Mouse (Mus musculus) lung, postnatal 14 days (tissue): Measurements from ENCODE around the gene Cdk19.
"Not testable (repeated sequence)": the region's sequence is repeated elsewhere in the genome, so short reads cannot be mapped to it uniquely, and the experiment has no call there.

ENCODE experiments used
- DNase-seq: peaks from one replicate; pipeline ENCODE4 v3.0.0; 2021

Cdk19 gene

GRCm38 (mm10) chr10:40398842-40399241, 59.5 kb downstream of the Cdk19 start:
- DNase-seq, result no peak

DNA sequence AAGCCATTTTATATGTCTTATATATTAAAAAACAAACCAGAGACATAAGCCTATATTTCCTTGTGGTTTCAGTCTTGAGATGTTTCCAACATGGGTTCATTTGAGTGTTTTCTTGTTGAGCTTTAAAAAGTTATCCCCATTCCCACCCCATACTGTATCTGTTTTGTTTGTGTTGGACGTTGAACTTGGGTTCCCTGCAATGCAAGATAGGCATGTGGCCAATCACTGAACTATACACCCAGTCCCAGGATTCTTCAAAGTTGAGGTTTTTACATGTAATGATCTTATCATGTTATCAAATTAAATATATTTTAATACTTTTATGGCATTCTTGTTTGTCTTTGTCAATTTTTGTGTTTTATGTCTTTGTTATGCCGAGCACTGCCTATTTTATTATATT, 60.0 kb downstream of the Cdk19 start:
- no peak for DNase-seq

GRCm38 (mm10) chr10:40400293-40400692, 60.9 kb downstream of the Cdk19 start:
- DNase-seq, result no peak

GRCm38 (mm10) chr10:40406655-40407054, 67.3 kb downstream of the Cdk19 start:
- no peak for DNase-seq

DNA sequence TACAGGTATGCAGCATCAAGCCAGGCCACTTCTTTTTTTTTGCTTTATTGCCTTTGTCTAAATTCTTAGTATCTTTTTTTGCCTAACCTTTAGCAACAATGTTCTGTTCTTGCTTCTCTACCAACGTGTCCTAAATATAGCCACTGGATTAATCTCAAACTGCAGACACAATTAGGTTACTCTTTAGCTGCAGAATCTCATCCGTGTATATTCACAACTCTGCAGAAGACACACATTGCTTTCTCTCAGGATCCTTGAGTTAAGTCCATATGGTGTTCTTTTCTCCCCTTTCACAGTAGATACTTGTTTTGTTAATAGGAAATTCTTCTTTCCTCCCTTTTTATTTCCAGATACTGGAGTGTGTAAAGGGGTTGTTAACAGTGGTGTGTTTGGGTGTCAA, 70.0 kb downstream of the Cdk19 start:
- no peak for DNase-seq

DNA sequence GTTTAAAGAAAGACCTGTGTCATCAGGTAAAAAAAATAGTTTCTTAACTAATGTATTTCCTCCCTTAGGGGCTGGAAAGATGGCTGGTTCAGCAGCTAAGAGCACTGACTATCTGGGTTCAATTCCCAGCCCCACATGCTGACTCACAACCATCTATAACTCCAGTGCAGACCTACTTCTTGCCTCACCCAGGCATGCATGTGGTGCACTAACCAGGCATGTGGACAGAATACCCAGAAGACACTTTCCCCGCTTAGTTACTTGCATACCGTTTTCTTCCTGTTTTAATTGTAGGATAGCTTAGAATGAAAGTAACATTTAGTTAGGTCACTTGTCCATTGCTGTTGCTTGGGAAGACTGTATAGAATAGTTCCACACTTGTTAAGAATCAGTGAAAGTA, 72.0 kb downstream of the Cdk19 start:
- no peak for DNase-seq

- DNase-seq, result peak; percentile 64
Measured at GRCm38 (mm10) chr10:40416944-40417343, 77.6 kb downstream of the Cdk19 start.

- no peak for DNase-seq
Measured at GRCm38 (mm10) chr10:40419841-40420240, 80.5 kb downstream of the Cdk19 start.

- no peak for DNase-seq
Measured at GRCm38 (mm10) chr10:40420703-40421102, 81.3 kb downstream of the Cdk19 start.

DNA sequence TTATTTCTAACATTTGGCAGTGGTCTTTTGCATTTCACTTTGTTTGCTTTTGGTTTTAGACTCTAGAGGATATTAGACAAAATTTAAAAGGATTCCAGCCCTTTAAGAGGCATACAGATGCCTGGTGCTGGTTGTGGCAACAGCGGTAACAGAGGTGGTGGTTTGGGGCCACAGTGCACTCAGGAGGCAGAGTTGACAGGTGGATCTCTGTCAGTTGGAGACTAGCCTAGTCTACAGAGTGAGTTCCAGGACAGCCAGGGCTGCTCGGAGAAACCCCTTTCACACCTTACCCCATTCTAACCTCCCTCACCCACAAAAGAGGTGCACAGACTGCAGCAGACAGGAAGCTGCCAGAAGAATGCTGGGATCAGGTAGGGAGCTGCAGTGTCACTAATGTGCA, 82.4 kb downstream of the Cdk19 start:
- DNase-seq, result no peak

GRCm38 (mm10) chr10:40422696-40423095, 83.3 kb downstream of the Cdk19 start:
- no peak for DNase-seq

- not testable (repeated sequence) for DNase-seq
Measured at GRCm38 (mm10) chr10:40424428-40424827, 85.1 kb downstream of the Cdk19 start.

GRCm38 (mm10) chr10:40425243-40426095, 86.1 kb downstream of the Cdk19 start:
- DNase-seq, result no peak

DNA sequence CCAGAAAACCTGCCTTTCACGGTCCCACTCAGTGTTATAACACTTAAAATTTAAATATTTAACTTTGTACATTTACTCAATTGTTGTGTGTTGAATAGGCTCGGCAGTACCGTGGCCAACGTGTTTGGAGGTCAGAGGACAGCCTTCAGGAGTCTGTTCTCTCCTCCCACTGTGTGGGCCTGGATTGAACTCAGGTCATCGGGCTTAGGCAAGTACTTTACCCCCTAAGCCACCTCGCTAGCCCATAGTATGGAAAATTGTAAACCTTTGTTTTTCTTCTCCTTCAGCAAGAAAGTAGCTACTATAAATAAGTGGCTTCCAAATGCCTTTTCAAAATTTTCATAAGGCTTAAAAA, 86.7 kb downstream of the Cdk19 start:
- no peak for DNase-seq

GRCm38 (mm10) chr10:40428633-40429032, 89.3 kb downstream of the Cdk19 start:
- no peak for DNase-seq

- no peak for DNase-seq
Measured at GRCm38 (mm10) chr10:40429081-40429480, 89.7 kb downstream of the Cdk19 start.

DNA sequence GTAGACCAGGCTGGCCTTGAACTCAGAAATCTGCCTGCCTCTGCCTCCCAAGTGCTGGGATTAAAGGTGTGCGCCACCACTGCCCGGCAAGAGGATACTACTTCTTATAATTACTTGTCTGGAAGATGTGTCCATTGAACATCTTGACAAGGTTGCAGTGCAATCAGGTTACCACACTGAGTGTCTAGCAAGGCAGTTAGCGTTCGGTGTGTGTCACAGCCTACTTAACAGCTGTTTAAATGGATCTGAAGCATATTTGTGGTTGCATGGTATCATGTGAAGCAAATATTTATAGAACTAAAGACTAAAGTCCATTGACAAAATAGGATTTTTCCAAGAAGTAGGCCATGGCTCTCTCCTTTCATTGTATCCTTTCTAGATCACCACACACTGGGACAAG, 90.8 kb downstream of the Cdk19 start:
- no peak for DNase-seq

DNA sequence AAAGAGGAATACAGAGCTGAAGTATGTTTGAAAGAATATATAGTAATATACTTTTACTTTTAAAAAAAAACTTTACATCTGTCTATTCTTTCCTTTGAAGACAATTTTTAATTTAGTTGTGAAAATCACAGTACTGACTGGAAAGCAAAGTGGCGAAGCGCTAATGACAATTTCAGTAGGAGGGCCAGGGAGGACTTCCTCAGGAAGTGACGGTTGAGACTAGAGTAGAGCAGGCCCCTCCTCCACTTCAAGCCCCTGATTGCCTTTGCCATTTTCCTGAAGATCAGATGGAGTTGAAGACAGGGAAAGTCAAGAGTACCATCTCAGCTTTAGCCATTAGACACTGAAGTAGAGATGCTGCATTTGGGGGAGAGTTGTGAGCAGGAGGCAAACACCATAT, 92.6 kb downstream of the Cdk19 start:
- DNase-seq, result no peak

GRCm38 (mm10) chr10:40432375-40432774, 93.0 kb downstream of the Cdk19 start:
- no peak for DNase-seq

DNA sequence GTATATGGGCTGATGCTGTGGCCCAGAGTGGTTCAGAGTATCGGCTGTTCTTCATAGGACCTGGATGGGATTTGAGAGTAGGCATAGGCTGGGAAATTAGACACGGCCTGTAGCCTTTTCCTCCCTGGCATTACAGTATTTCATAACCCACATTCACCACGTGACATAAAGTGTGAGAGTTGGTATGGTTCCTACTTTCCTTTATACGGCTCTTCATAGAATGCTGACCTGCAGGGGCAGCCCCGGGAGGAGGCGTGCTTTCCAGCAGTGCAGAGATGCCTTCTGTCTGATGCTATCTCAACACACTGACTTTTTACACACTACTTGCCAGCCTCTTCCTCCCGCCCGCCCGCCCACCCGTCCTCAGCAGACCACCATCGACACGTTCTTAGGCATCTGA, 96.0 kb downstream of the Cdk19 start:
- no peak for DNase-seq

GRCm38 (mm10) chr10:40437117-40437516, 97.8 kb downstream of the Cdk19 start:
- no peak for DNase-seq

DNA sequence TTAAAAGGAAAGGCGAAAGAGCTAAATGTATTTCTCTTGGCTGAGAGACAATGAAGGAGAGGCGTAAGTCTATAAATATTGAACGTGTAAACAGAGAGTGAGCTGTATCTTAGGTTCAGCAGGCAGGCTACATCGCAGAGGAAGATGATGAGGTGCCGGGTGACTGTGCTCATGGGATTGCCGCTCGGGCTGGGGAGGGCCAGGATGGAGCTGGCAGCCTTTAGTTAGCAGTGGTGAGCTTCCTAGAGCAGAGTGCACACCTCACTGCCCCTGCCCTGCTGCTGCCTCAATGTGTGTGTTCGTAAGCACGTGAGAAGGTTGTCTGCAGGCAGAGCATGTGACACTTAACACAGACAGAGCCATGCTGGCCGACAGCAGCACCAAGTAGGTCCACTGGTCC, 101.4 kb downstream of the Cdk19 start:
- no peak for DNase-seq

GRCm38 (mm10) chr10:40442076-40442475, 102.7 kb downstream of the Cdk19 start:
- no peak for DNase-seq

GRCm38 (mm10) chr10:40443371-40443770, 104.0 kb downstream of the Cdk19 start:
- DNase-seq, result no peak

DNA sequence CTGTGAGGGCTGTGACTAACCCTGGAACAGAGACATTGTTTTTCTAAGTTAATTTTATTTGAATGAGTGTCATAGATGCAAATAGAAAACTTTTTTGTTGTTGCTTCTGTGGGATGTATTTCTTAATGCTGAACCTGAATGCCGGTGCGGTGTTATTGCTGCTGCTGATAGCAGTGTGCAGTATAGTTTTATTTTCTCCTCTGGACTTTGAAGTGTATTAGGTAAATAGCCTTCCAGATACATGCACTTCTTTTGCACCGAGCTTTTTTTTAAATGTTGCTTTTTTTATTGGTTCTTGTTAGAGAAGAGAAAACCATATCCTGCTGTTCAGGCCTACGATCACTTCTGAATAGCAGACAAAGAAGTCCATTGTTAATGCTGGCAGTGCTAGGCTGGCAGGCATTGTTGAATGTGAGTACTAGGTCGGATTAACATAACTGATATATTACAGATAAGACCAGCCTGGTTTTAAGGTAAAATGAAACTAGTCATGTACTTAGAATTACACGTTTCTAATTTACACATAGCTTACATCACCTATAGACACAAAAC, 104.5 kb downstream of the Cdk19 start:
- no peak for DNase-seq
